Mouse (Mus musculus) gastrocnemius, adult 18-20 months (tissue): Measurements from ENCODE around the gene Ttc30a1. TPM values are rescaled to one million over a fixed set of nuclear protein-coding genes. Genes with fewer than 3 reads are reported as not detected.

Experiments used
- DNase-seq: peaks from one replicate; pipeline ENCODE4 v3.0.0; 2021; ENCODE audit warnings: low spot score
- long read RNA-seq, 2 experiments: library from polyadenylated mRNA; stranded (forward); transcript quantifications; one replicate each; pipeline ENCODE4 v2.0.0; 2021
- total RNA-seq, 2 experiments: library from RNA; stranded (reverse); gene quantifications; 2 replicates each; pipeline ENCODE4 v1.2.3; 2021

Ttc30a1 gene
- total RNA-seq: 1 to 10 TPM; 1.4 to 1.5 TPM
- long read RNA-seq, experiment 1: 0 reads
- long read RNA-seq, experiment 2, partial matches to known transcripts: 0 of 1 reads
- long read RNA-seq, experiment 2, other reads (novel, unspliced or antisense): 0 of 1 reads

DNA sequence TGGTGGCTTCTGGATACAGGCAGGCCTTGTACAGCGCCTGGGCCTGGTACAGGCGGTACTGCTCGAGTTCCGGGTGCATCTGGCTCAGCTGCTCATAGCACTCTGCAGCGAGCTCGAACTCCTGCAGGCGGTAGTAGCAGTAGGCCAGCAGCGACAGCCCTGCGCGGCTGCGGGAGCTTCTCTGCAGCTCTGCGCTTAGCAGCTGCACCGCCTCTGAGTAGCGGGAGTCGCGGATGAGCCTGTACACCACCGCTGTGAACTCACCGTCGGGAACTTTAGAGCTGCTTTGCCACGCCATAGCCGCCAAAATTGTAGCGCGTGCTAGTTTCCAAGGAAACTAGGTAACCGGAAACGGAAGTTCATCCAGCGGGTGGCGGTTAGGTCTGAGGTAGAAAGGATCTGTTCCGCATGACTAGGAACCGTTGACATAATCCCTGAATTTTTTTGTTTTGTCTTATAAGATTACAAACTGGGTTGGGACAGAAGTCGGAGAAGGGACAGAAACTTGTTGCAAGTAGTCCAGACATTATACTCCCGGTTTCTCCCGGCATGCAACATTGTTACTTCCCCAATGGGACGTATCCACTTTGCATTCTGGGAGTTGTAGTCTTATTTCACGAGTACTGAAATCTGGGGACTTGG, at the start of gene Ttc30a1:
Ttc30a1 (minus strand) TSS at position 528 of the 642 bp plus-strand sequence.
- peak; percentile 81 for DNase-seq

DNA sequence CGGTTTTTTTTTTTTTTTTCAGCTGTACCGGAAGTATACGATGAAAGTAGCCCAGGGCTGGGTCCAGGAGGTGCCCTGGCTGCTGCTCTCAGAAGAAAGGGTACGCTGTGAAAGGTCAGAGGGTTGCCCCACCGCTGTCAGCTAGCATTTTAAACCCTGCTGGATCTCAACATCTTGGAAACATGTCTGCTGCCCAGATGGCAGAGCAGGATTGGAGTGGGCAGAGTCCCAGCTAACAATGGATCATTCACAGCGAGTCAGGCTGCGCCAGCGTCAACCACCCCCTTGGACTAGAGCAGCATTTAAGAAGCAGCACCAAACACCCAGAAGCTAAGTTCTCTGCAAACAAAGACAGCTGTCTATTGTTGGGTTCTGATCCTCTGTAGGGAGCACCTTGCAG, 48.3 kb upstream of the Ttc30a1 start:
- no peak for DNase-seq

DNA sequence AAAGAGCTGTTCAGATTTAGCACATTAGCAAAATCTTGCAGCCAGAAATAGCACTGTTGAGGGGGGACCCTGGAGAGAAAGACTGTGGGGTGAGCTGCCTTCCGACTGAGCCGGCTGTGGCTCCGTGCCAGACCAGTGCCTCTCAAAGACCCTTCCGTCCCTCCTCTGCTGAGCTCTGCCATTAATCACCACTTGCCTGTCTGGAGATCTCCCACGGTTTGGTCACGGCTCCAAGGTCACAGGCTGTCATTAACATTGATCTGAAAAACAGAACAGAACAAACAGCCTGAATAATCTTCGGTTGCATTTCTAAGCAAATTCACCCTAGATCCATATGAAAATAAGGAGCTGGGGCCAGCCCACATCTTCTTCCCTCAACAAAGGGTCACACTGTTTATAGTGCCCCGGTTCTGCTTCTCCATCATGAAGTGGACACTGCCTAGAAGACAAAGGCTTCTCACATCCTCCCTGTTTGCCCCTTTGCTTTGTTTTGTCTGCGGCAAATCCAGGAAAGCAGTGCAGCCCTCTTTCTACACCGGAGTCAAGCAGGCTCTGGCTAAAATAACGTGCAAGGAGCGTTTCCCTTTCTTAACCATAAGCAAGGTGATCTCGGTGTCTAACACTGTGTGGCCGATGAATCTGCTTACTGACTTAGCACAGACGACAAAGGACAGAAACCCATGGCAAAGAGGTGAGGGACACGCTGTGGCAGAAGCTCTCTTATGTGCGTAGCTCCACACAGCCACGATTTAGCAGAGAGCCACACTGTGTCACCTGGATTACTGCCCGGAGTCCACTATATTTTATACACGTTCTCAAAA, 47.5 kb upstream of the Ttc30a1 start:
- DNase-seq: no peak

DNA sequence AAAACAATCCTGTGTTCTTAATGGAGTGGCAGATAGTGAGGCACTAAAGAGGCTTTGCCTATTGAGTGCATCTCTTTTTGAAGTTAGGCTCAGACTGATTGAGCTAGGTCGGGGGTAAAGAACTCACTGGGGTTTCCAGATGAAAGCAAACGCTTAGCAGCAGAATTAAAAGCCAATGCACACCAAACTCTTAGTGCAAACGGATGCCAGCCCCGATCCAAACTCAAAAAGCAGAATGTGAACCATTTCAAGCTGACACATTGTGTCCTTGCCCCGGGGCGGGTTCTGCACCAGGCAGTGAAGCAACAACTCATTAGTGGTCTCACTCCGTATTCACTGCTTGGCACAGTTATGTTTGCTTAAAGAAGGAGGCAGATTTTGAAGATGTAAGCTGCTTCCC, 35.1 kb upstream of the Ttc30a1 start:
- DNase-seq: no peak

DNA sequence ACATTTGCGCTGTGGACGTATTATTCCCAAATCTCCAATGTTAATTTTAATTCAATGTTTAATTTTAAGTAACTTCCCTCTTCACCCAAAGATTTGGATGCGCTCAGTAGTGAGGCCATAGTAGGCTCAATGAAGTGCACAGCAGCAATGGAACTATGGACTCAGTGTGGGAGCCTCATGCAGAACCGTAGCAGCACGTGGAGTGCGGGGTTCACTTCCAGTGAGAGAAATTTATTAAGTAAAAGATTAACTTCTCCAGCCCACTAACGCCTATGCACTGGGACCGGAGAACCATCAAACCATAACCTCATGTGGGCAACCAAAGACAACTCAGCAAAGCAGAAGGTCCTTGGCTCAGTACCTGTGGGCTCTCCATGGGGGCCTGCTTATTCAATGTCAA, 34.4 kb upstream of the Ttc30a1 start:
- DNase-seq: no peak

DNA sequence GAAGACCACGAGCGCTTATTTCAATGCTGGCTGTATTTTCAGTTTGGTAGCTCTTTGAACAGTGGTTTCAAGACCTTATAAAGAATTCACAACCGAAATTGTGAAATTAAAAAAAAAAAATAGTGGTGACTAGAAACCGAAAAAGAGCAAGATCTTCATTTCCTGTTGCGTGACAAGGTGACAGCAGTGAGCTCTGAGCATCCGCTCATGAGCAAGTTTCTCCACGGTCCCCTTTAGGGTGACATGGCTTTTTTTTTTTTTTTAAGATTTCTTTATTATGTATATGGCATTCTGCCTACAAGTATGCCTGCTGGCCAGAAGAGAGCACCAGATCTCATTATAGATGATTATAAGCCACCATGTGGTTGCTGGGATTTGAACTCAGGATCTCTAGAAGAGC, 33.7 kb upstream of the Ttc30a1 start:
- DNase-seq: no peak

DNA sequence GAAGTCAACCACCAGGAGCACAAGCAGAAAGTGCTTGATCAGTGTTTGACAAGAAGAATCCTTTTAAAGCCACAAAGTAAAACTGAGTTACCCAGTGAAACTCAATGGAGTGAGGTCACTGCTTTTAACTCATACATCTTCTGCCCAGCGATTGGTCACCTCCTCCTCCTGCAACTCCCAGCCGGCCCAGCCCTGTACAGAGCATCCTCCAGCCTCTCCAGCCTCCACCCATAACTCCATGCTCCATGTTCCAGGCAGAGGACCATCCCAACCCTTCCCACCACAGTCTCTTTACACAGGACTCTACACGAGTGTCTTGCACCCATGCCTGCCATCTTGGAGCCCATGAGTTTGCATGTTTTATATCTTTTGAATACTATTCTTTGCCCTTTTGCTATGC, 32.9 kb upstream of the Ttc30a1 start:
- DNase-seq: no peak

DNA sequence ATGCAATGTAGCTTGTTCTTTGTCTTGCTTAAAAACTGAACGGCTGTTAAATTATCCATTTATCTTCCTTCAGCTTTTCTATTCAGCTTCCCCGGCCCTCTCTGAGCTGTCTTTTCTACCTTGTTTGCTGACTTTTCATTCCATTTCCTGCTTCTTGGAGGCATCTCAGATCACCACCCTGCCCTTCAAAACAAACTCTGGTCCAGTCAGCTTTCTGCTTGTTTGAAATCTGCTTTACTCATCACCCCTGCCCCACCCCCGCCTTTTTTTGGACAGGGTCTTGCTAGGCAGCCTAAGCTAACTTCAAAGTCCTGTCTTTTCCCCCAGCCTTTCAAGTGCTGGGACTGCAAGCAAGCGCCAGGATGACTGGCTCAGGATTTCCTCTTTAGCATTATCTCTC, 24.4 kb upstream of the Ttc30a1 start:
- DNase-seq: no peak

DNA sequence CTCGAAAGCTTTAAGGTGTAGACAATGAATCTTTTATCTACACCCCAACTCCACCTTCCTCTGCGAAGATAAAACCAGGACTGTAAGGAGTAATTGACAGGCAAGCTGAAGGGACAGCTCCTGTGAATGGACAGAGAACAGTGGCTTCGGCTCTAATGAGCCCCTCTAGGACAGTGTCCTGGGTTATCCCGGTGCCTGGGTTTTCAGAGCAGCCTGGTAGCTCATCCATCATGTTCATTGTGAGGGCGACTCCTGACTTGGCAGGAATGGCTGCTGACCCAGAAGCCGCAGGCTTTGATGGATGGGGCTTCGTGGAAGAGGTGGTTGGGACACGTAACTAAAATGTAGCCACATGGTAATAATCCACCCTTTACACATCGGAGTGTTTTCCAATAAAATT, 21.1 kb upstream of the Ttc30a1 start:
- no peak for DNase-seq

DNA sequence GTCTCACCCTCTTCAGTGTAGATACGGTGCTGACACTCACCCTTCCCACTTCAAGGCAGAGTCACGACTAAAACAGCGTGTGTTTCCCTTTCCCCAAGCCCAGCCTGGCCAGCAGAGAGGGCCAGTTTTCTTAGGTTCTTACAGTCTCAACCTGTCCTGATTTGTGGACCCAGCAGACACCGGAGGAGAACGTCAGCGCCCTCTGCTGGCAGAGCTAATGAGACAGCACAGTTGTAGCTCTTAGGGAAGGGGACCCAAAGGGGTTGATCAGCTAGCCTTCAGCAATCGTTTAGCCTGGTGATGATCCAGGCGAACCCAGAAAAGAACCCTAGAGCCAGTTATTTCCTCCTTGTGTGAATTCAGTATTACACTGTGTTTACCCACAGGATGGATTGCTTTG, 19.6 kb upstream of the Ttc30a1 start:
- DNase-seq: peak; percentile 42

DNA sequence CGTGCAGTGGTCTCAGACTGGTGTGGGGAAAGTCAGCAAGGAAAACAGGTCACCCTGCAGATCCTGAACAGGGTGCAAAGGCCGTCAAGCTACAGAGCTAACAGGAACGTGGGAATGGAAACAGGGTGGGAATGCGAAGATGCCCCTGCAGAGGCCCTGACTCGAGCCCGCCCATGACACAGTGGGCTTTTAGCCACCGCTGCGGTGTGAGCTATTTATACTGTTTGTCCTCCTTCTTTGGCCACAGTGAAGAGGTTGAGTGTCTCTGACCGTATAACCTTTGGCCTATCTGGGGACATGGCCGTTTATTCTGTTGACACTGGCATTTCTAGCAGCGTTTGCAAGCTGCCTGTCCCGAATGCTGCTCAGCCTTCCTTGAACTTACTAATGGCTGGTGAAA, 17.9 kb upstream of the Ttc30a1 start:
- no peak for DNase-seq

DNA sequence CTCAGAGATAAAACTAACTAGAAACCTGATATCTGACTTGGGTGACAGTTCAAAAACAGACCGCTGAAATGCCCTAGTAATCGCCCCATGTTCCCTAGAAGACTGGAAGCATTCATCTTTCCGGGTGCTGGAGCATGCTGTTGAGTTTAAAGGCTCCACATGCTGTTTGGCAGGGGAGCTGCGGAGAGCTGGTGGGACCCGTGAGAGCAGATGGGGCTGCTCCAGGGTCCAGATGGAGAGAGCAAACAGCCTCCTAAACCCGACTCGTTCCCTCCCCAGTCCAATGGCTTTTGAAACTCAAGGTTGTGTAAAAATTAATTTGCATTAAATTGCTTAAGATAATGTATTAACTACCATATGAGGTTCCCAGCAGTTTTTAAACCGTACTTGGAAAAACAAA, 16.9 kb upstream of the Ttc30a1 start:
- DNase-seq: no peak

DNA sequence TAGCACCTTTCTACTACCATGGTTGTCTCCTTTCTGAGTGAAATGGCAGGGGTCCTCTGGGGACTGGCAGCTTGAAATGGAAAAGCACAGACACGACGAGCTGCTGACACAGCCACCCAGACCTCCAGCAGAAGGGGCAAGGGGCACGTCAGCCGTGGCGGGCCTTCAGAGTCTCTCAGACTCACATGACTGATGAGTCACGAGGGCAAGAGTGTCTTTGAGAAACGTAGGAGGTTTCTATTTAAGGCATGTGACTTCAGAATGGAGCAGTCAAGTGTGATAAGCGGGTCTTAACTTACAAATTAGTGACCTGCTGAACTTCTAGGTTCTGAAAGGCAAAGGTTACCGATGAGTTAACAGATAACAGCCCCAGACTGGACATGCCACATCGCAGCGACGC, 16.0 kb upstream of the Ttc30a1 start:
- DNase-seq: no peak

DNA sequence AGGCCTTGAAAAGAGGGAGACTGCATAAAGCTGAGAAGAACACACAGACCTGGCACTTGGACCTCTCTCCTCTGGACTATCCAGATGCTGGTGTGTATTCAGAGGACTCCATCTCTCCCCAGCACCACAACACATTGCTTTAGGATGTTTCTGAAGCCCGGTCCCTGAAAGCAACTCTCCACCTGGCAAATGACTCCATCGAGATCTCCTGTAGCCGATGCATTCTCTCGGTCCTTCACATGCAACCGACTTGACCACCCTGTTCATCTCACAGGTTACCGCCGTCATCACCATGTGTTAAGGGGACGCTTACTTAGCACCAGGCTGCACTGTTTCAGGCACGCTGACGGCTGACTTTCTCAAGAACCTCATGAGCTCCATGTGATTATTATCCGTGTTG, 13.1 kb upstream of the Ttc30a1 start:
- DNase-seq: no peak

DNA sequence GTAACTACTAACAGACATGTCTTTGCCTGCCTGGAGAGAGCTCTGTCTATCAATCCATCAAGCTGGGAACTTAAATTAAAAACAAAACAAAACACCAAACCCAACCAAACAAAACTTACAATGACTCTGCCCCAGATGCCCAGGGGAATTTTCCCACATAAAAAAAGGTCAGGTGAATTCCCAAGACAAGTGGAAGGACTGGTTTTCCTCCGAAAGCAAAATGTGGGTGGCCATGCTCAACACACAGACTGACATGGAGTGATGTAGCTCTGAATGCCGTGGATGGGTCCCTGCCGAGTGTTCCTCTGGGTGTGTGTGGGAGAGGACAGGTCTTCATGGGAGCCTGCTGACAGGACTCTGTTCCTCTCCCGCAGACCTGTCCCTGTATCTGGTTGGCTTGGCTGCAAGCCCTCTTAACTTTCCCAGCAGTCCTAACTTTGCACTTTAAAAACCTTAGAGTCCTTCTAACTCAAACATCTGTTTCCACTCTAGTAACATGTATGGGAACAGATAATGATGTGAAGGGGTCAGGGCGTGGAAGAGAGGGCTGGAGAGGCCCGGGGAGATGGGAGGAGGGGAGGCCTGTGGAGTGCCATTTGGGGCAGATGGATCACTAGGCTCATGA, 9.9 kb upstream of the Ttc30a1 start:
- no peak for DNase-seq

DNA sequence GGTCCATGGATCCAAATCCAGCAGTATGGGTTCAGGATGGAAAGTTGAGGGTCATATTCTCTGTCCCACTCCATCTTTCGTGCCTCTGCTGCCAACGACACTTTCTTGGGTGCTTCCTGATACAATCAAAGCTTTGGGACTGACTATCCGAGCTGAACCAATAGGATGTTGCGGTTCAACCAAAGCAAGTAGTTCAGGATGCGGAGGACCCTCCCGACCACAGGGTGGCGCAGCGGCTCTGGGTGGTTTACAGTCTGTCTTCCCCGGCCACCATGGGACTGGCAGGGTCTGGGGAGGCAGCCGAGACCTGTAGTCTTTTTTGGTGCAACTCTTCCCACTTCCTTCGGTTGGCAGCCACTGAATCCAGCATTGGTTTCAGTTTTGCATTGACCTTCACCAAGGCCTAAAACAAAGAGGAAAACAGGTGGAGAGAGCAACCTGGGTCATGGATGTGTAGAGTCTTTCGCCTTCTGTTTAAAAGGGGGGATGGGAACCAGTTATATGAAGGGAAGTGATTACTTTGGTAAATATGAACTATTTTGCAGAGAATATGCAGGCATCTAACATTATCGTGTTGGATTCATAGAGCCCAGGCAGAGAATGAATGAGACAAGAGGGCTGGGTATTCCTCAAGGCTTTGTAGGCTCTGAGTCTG, 9.2 kb upstream of the Ttc30a1 start:
- DNase-seq: peak; percentile 52

DNA sequence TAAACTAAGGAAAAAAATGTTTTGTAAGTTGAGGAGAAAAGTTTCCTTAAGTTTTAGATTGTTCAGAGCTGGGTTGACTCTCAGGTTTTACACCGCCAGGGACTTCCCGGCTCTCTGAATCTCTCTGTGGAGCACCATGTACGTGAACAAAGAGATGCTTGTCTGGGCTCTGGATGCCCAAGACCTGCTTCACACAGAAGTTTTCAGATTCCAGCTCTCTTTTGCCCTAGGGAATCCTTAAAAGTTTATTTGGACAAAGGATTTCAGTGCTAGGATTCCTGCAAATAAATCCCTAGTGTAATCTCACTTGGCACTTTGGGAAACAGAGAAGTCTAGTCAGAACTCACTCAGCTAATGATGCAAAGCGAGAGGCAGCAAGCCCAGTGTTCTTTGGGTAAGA, 7.9 kb upstream of the Ttc30a1 start:
- DNase-seq: no peak

DNA sequence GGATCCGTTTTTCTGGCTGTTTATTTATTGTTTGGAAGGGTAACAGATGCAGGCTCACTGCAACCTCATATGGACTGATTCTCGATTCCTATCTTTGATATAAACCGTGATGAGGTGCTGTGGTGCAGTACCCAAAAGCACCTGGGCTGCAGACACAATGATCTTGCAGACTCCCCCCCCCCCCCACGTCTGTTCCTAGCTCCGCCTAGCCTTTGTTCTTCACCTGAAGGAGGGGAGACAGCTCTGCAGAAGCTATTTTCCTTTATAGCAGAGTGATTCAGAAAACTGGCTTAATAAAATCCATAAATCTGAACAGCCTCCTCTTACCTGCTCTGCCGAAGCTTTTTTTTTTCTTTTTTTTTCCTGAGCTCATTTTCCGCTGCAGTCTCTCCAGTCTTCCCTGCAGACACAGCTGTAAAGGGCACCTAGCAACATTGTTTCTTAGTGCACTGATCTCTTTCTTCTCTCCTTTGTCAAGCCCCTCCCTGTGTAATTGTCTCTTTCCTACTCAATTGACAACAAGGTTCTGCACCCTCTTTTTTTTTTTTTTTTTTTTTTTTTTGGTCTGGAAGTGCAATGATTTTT, 7.1 kb upstream of the Ttc30a1 start:
- no peak for DNase-seq

DNA sequence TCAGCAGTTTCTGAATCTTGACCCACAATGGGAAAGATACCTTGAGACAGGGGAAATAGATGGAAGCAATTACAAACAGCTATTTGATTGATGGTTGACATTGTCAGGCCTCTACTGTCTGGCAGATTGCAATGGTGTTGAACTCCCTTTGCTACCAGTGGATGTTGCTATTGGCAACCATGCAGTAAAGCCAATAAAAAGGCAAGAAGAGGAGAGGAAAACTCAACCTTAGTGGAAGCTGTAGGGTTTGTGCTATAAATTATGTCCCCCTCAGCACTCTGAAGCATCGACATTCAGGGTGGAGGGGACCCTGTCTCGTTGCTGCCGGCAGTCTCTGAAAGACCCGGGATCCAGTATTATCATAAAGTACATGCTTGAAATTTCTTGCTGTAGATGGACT, 6.6 kb upstream of the Ttc30a1 start:
- DNase-seq: no peak

DNA sequence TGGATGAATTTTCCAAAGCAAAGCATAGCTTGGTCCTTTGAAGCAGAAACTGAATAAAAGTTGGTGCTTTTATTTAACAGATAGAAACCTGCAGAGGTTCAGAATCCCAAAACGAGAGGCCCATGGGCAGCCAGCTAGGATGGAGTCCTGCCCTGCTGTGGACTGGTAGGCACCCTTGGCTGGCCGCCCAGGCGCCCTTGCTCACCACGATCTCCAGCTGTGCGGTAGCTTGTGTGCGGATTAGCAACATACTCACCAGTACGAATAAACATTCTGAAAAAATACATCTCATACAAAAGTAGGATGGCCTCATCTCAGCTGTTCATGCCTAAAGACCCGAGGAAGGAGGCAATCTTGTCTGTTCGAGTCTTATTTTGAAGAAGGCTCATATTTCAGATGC, 6.0 kb upstream of the Ttc30a1 start:
- DNase-seq: no peak

DNA sequence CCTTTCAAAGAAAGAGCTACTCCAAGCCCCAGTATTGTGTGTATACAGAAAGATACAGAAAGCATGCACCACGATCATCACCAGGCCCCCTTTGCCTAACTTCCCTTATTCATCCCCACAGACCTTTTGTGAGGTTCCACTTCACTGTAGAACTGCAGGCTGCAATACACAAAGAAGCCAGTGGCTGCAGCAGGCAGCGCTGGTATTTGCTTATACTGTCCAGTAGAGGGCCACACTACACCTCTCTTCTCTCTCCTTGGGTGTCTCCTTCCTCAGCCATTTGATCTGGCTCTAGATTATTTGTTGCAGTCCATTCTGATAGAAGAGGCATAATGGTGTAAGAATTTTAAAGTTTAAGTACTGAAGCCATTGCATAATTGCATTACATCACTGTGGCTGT, 3.4 kb upstream of the Ttc30a1 start:
- DNase-seq: peak; percentile 48

DNA sequence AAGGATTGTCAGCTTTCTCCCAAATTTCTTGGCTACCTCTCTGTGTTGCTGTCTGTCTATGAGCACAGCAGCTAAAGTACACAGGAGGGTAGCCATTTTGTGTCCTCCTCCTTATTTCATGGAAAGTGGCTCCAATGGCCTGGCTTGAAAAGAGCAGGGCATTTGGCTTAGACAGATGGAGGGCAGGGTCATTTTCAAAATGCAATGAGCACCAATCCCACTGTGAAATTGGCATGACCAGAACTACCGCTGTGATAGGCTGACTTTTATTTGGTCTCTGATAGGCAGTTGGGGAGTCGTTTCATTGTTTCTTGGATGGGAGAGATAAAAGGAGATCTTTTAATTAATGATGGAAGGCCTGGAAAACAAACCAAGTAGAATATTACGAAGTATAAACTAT, 2.1 kb upstream of the Ttc30a1 start:
- DNase-seq: no peak
